Mouse (Mus musculus) erythroblast, embryonic 14.5 days (primary cell): ENCODE measurements at regions not wholly inside any gene's neighbourhood (a gene's known extent, or its start where the extent isn't known, plus 50 kb on each side); places are given as distances from the start of the nearest gene placed in this dataset.
"Not testable (repeated sequence)": the region's sequence is repeated elsewhere in the genome, so short reads cannot be mapped to it uniquely, and the experiment has no call there.

Experiments
- H3K27me3 ChIP-seq: 2 replicates; pipeline ENCODE4 v1.6.1; 2012; ENCODE audit warnings: inconsistent platforms; ENCODE audit not compliant: control insufficient read depth
- H3K36me3 ChIP-seq: 2 replicates; pipeline ENCODE4 v1.6.1; 2012; ENCODE audit warnings: mild to moderate bottlenecking, inconsistent platforms; ENCODE audit not compliant: control insufficient read depth
- H3K4me1 ChIP-seq: 2 replicates; pipeline ENCODE4 v1.6.1; 2012; ENCODE audit warnings: inconsistent platforms; ENCODE audit not compliant: control insufficient read depth
- H3K4me3 ChIP-seq: replicated peaks from 2 replicates; pipeline ENCODE3; 2012; ENCODE audit warnings: moderate library complexity, mild to moderate bottlenecking, inconsistent platforms
- H3K9me3 ChIP-seq: 2 replicates; pipeline ENCODE4 v1.6.1; 2012; ENCODE audit warnings: low read length, inconsistent platforms, mixed read lengths; ENCODE audit not compliant: control insufficient read depth
- GATA1 ChIP-seq: IDR thresholded peaks from 2 replicates; pipeline ENCODE4 v1.6.1; 2012; ENCODE audit warnings: low read length, inconsistent platforms, mixed read lengths
- TAL1 ChIP-seq: IDR thresholded peaks from 3 replicates; pipeline ENCODE4 v1.6.1; 2012; ENCODE audit warnings: low read length, inconsistent platforms, mixed read lengths

DNA sequence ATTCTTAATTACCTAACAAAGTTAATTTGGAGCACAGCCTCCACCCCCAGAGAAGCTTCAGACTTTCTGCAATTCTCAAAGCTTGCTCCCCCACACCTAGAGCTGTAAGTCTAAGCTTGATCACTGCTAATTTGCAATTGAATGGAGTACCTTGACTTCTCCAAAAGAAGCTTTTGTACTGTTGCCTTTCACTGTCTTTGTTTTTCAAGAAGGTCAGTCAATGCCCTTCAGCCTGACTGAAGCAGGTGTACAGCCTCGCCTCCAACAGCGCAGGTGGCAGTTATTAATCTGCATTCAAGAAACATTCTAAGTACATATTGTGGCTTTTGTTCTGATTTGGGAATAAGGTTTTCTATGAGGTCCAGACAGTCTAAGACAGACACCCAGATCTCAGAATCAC, 201.7 kb upstream of the Cntn5 start:
- H3K4me3 ChIP-seq: no peak overlapping the region
- no peak for TF ChIP-seq GATA1
- TF ChIP-seq TAL1: no peak
- no peaks in the 10 kb centered on the region for H3K36me3 ChIP-seq
- H3K4me1 ChIP-seq: no peaks in the 10 kb centered on the region
- H3K9me3 ChIP-seq: peaks cover 9% of the 10 kb centered on the region
- H3K27me3 ChIP-seq: no peaks in the 10 kb centered on the region

- peaks cover 9% of the 10 kb centered on the region for H3K9me3 ChIP-seq
These were observed 198.9 kb upstream of the Cntn5 start for GRCm38 (mm10) chr9:11103448-11103847.

DNA sequence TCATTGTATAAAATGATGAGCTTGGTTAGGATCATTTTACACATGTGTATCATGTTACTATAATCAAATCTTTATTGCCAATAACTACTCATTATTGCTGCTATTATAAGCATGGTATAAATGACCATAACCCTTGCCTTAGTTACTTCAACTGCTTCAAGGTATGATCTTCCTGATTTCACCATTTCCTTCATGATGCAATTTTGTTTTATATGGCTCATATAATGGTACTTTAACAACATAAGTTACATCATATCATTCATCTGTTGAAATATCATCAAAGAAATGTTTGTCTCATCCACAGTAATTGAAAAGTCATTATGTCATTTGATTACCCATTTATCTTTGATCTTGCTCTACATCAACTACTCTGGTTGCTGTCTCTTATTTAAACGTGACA, 188.3 kb upstream of the Cntn5 start:
- TF ChIP-seq TAL1 (no peak), GATA1 (no peak)
- no peaks in the 10 kb centered on the region for H3K4me1 ChIP-seq
- no peak overlapping the region for H3K4me3 ChIP-seq
- no peaks in the 10 kb centered on the region for H3K36me3 ChIP-seq
- no peaks in the 10 kb centered on the region for H3K9me3 ChIP-seq
- no peaks in the 10 kb centered on the region for H3K27me3 ChIP-seq

More at GRCm38 (mm10) chr9:11103448-11103847, 198.9 kb upstream of the Cntn5 start:
- TF ChIP-seq GATA1 (no peak), TAL1 (no peak)
- H3K4me1 ChIP-seq: no peaks in the 10 kb centered on the region
- H3K27me3 ChIP-seq: no peaks in the 10 kb centered on the region
- H3K4me3 ChIP-seq: no peak overlapping the region
- H3K36me3 ChIP-seq: no peaks in the 10 kb centered on the region

- TF ChIP-seq TAL1: peak; percentile 20; the same call in 1 of the 3 replicates
- not testable (repeated sequence) for H3K36me3 ChIP-seq, H3K9me3 ChIP-seq, H3K4me3 ChIP-seq, H3K4me1 ChIP-seq, H3K27me3 ChIP-seq
These were observed 162.6 kb upstream of the Cntn5 start for GRCm38 (mm10) chr9:11067125-11067524.

DNA sequence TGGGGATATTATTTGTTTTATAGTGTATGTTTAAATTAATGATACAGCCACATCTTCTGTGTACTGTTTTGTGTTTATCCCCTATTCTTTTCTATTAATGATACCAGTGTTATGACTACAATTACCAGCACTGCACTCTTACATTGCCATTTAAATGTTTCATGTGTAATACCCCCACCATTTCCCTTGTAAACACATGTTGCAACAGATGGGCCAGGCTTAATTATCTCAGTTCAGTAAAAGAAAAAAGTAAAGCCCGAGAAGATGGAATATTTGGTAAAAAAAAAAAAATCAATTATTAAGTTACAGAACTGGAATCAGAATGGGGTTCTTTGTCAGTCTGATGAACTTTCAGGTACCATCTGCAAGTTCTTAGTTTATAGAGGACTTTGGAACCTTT, 158.3 kb upstream of the Cntn5 start:
- Histone ChIP-seq H3K27me3 (no peaks in the 10 kb centered on the region), H3K4me1 (no peaks in the 10 kb centered on the region), H3K9me3 (no peaks in the 10 kb centered on the region), H3K36me3 (no peaks in the 10 kb centered on the region), H3K4me3 (no peak overlapping the region)
- no peak for TF ChIP-seq GATA1
- no peak for TF ChIP-seq TAL1
